Mouse (Mus musculus) adrenal gland, postnatal 4 days (tissue): Measurements from ENCODE around the gene Abhd12. TPM values are rescaled to one million over a fixed set of nuclear protein-coding genes. Genes with fewer than 3 reads are reported as not detected.

Experiments
- DNase-seq, 2 experiments: peaks; one replicate each; pipeline ENCODE4 v3.0.0; 2021 to 2022; ENCODE audit warnings: low spot score in 2 of 2, mixed read lengths in 2 of 2
- total RNA-seq, 2 experiments: library from RNA; stranded (reverse); gene quantifications; 2 replicates each; pipeline ENCODE4 v1.2.3; 2021

Abhd12 gene
- total RNA-seq, 2 experiments from 2014 or later = 52.0 to 52.8 TPM

DNA sequence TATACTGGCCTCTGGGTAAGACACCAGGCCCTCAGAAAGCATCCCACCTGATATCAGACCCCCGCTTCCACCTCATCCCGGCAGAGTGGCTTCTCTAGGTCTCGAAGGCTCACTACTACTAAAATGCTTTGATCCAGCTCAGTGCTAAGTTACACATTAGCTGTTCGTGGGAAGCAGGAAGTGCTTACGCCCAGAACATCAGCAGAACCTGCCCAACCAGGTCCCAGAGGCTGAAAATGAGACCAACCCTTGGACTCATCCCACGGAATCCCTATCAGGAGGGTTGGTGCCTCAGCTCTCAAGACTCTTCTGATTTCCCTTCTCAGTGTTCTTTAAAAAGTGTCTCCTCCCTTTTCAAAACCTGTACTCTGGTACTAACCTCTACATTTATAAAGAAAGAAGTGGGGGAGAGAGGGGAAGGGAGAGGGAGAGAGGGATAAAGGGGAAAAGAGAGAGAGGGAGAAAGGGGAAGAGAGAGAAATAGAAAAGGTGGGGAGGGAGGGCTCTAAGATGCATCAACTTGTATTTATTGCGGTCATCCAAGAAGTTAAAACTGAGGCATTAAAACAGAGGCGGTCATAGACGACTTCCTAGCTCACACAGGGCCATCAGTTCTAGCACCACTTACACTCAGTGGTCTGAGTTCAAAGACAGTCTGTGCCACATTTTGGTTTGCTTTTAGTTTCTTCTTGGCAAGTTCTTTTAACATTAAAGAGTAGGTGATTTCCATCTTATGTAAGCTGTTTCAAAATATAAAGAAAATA is 45.6 kb downstream of the Abhd12 start:
- DNase-seq = no peak

DNA sequence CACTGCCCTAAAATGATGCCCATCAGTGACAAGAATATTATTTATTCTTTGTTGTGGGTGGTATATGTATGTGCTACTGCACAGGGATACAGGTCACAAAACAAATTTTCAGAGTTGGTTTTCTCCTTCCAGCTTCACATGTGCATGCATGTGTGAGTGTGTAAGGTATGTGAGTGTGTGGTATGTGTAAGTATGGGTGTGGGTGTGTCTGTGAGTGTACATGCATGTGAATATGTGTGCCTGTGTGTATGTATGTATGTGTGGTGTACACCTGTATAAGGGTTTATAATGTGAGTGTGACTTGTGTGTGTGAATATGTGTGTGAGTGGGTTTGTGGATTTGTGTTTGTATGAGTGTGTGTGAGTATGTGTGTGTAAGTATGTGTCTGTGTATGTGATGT is 49.4 kb downstream of the Abhd12 start:
- no peak for DNase-seq

DNA sequence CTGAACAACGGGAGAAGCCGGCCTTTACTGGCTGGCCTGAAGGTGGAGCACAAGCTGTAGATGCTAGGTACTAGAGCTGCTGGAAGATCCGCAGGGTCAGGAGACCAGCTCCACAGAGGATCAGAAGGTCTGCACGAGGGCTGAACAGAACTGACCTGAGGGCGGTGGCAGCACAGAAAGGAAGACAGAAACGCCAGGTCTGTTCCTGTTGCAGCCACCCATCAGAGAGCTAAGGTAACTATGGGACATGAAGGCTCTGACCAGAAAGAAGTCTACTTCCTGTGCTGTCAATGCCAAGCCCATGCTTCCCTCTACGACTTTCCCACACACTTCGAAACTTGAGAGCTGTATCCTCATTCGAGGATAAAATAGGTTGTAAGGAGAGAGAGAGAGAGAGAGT is 53.3 kb downstream of the Abhd12 start:
- no peak for DNase-seq

DNA sequence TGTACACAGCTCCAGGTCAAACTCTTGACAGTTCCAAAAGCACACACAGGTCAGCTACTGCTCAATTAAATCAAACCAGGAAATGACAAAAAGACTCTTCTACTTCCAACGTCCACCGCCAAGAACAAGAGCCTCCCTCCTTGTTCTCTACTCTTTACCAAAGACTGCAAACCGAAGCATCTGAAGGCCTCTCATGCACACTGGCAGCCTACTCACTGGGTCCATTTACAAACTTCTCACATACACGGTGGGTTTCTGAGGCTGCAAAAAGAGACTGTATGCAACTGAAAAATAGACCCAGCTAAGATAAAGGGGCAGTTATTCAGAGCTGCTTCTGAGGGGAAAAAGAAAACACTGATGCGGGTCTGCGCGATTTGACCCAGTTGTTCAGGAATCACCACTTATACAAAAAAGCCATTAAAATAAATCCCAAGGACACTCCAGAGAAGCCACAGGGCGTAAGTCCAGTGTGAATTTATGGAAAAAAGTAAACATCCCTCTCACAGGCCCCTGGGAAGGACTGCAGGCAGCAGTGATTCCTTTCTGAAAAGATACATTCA is 57.0 kb downstream of the Abhd12 start:
- DNase-seq = no peak

DNA sequence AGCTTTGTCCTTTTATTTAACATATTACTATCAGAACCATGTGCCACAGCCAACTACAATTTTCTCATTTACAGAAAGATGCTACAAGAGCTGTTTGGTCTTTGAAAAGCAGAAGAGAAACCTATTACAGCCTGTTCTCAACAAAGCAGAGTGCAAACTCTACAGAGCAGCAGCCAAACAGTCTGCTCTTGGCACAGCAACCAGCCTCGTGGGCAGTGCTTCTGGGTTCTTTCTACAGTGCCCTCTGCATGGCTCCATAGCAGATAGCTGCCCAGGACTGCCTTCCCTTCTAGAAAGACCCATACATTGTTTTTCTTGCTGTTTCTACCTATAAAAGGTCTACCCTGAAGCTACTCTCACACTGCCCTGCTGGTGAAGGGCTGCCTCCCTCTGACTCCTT is 59.7 kb downstream of the Abhd12 start:
- no peak for DNase-seq

DNA sequence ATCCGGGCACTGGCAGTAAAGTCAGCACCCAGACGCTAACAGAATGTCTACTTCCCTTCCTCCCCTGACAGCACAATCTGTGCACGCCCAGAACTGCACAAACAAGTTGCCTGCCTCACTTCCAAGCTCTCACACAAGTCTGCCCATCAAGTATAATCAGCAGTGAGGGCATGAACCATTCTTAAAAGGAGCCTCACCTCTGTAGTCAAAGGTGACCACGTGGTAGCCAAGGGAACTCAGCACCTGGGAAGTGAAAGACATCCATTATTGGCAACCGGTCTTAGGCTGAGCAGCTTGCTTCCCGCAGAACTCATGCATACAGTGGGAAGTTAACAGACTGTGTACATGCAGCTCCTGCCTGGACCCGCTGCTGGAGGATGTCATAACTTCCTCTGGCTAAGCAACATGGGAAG is 62.5 kb downstream of the Abhd12 start:
- no peak for DNase-seq

DNA sequence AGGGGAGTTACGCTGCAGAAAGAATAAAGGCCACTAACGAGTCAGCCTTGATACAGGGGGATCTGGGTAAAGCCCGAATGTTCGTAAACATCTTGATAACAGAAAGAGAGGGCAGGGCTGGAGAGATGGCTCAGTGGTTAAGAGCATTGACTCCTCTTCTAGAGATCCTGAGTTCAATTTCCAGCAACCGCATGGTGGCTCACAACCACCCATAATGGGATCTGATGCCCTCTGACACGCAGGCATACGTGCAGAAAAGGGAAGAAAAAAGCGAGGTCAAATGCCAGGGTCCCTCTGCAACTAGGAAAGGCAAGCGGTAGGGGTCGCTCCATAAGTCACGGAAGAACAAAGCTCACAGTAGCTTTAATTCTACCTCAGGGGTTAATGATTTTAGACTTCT is 63.4 kb downstream of the Abhd12 start:
- no peak for DNase-seq

DNA sequence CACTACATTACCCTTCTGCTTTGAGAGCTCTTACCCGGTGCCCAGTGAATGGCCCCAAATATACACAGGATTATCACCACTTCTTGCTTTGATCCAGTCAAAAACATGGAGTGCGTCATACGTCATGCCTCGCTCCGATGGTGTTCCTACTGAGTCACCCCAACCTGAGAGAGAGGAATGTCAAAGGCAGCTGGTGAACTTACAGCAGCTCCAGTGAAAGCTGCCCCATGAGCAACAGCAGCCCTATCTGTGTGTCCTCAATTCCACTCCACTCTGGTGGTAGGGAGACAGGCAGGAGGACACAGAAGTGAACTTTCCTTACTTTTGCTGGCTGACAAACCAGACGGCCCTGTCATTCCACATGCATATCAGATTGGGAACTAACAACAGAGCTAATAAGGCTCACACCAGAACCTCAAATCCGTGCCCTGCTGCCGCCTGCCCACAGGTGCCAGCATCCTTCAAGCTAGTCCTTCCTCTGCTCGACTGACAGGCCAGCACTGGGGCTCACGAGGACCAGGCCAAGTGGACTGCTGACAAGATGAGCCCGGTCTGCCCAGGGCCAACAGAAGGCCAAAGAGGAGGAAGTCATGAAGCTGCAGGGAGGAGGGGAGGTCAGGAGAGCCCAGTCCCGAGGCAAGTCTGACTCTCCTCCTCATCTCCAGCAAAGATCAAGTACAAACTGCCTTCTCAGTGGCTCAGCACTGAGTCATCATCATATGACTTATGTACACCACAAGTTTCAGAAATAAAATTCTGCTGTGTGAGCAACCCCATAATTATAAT is 64.7 kb downstream of the Abhd12 start:
- no peak for DNase-seq

DNA sequence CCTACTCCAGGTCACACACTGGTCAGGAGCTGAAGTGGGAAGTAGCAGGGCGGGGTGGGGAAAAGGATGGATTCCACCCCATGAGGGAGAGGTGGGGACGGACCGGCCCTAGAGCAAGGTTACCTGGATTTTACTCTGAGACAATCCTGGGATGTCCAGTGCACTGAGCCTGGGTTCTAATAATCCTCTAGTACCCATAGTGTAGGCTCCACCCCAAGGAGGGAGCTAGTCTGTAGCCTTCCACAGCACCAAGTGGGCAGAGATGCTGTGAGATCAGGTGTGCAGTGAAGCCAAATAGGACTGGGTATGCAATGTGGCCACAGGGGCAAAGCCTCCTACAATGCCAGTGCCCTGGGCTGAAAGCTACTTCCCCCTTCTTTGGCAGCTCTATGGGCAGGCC is 66.8 kb downstream of the Abhd12 start:
- DNase-seq = no peak

DNA sequence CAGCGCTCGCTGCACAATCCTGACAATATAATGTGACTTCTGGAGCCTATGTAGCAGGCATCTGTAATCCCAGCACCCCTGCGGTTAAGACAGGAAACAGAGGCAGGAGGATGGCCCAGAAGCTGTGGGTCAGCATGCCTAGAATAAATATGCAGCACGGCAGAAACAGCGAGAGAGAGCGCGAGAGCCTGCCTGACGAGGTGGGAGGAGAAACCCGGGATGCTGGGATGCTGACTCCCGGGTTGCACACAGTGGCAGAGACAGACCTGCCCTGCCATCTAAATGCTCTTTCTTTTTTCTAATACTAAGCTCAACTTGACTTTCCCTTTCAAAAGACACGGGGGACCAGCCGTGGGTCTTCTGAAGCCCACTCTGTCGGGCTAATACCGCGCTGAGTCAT is 67.6 kb downstream of the Abhd12 start:
- DNase-seq = no peak

DNA sequence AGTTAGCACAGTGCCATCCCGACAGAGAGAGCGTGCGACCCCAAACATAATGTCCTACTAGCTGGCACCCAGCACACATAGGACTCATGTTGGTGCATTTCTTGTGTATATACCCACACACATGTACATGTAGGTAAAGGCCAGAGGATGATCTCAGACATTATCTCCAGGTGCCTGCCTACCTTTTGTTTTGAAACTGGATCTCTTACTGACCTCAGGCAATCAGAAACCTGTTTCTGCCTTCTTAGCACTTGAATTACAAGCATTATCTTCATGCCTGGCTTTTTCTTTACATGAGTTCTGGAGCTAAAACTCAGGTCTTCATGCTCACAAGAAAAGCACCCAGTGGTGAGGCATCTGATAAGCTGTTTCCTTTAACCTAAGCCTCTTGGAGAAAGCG is 68.6 kb downstream of the Abhd12 start:
- no peak for DNase-seq

DNA sequence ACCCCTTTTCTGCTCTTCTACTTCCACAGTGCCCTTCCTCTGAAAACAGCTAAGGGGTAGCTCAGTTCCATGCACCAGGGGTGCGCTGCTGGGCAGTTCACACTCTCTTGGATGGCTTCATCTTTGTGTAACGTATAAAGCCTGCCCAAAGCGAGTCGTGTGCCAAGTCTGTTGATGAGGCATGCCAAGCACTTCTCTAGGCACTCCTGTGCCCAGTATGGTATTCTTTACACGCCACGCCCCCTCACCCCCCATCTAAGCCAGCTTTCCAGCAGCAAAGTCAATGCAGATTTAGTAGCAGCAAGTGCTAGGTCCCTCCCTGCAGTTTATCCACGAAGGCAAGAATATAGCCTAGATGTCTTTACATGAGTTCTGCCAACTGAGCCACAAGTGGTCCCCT is 69.9 kb downstream of the Abhd12 start:
- DNase-seq = no peak

DNA sequence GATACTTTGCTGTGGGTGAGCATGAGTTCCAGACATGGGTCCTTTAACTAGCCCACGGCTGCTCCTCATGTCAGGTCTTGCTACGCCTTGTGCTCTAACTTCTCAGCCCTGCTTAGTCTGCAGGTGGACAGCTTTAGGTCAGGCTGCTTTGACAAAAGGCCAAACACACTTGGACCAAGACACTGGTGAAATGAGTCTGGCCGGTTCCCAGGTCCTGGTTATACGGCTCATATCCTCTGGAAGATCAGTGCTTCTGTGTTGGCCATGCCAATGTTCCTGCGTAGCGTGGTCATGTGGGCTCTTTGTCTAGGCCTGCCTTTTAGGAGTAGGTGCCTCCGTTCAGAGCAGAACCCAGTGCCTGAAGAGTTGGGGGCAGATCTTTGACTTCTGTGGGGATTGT is 72.5 kb downstream of the Abhd12 start:
- no peak for DNase-seq

DNA sequence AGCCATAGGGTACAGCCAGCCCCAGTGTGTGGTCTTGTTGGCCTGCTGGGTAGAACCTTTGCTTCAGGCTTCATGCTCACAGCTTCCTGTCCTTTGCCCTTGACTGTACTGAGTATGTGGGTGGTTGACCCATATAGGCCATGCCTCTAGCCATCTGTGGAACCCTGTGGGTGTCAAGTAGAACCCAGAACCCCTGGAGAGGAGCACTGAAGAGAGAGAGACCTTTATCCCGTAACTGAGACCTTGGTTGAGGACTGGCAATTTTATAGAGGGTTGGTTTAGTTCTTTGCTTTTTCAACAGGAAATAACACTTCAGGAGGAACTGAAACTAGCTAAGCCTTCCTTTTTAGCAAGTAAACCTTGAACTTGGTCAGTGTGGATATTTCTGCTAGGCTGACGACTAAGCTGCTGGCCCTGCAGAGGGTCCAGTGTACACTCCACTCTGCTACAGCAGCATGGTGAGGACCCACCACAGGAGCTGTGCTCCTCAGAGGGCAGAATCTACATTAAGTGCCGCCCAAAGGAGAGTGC is 73.6 kb downstream of the Abhd12 start:
- no peak for DNase-seq

DNA sequence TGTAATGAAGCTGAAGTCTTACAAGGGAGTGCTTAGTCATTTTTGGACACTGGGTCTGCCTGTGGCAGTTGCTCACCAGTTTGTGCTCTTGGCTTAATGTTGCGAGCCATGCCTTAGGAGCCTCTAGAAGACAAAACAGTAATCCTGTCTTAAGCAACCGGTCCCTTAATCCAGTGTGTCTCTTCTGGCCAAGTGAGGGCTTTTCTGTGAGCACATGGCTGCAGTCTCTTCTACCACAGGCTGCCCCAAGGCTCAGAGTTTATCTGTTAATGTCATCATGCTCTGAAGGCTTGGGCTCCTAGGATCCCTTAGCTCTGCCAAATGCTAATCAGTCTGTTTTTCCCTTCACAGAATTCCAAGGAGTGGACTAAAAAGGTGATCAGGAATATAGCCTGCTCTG is 74.5 kb downstream of the Abhd12 start:
- no peak for DNase-seq

DNA sequence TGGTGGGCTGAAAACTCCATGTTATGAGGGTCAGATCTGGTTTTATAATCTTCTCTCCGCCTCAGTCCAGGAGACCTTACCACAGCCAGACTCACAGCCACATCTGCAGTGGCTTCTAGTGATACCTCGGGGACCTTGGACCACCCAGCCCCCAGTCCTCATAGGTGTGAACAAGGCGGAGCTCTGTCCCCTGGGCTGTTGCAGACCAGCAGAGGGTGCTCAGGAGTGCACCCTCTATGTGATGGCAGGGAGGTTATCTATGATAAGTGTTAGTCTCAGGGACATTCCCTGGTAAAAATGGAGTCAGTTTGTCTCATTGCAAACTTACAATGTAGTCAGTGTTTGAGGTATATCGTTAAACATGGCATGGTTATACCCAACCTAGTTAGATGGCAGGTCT is 75.9 kb downstream of the Abhd12 start:
- DNase-seq = no peak

DNA sequence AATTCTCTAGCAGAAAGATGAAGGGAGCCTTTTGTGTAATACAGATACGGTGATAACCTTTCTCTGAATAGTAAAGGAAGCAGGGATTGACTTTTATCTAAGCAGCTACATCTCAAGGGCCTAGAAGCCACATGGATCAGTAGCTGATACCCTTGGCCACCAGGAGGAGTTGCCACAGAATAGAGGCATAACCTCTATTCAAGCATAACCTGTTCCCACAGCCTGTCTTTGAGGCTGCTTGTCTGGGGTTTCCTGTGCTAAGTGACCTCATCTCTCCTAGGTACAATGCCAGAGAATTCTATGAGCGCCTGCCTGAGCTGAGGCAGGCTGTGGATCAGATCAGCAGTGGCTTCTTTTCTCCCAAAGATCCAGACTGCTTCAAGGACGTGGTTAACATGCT is 76.4 kb downstream of the Abhd12 start:
- no peak for DNase-seq

DNA sequence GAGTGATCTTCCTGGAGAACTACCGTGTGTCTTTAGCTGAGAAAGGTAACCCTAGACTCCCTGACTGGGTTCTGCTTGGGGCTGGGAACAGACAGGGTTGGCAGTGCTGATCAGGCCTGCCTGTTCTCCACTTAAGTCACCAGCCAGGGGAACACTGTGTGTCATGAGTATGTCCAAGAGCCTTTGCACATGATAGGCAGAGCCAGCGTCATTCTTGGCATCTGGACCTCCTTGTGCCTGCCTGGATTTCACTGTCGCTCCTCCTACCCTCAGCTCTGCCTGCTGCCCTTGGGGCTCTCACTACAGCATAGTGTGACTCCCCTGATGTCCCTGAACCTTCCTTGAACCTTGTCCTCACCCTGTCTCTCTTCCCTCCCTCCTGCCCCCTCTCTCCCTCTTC is 78.1 kb downstream of the Abhd12 start:
- no peak for DNase-seq

DNA sequence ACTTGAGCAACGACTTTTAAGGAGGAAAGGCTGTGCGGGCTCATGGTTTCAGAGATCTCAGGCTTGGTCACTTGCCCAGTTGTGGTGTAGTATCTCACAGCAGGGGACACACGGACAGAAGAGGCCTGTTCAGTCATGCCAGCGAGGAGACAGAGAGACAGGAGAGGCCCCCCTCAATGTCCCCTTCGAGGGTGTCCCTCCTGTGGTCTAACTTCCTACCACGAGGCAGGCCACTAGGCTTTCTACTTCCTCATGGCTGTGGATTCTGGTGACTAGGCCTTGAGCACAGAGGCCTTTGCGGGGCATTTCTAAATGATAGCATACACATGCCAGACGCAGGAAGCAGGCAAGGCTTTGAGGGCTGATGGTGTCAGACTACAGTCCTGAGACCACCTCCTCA is 81.6 kb downstream of the Abhd12 start:
- no peak for DNase-seq

DNA sequence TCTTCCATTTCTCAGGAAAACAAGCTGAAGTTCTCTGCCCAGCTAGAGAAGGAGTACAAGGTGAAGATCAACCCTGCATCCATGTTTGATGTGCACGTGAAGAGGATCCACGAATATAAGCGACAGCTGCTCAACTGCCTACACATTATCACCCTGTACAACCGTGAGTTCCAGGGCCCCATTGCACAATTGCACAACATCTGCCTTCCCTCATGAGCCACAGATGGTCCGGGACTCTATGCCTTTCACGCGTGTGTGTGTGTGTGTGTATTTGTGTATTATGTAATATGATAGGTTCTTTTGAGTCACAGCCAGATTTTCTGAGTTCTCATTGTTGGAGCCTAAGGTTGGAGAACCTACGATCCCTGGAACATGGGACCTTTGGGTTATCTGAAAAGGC is 83.8 kb downstream of the Abhd12 start:
- no peak for DNase-seq

DNA sequence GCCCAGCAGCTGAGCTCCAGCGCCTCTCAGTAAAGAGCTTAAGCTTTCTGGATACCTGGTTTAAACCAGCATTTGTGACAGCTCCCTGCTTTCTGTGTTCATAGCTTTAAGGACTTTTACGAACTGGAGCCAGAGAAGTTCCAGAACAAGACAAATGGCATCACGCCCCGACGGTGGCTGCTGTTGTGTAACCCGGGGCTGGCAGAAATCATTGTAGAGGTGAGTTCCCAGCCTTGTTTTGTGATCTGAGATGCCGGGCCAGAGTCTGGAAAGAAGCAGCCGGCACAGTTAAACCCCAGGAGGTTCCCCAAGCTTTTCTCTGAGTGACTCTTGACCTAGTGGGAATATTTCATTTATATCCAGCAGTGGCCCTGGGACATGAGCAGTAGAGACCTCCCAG is 85.8 kb downstream of the Abhd12 start:
- no peak for DNase-seq

DNA sequence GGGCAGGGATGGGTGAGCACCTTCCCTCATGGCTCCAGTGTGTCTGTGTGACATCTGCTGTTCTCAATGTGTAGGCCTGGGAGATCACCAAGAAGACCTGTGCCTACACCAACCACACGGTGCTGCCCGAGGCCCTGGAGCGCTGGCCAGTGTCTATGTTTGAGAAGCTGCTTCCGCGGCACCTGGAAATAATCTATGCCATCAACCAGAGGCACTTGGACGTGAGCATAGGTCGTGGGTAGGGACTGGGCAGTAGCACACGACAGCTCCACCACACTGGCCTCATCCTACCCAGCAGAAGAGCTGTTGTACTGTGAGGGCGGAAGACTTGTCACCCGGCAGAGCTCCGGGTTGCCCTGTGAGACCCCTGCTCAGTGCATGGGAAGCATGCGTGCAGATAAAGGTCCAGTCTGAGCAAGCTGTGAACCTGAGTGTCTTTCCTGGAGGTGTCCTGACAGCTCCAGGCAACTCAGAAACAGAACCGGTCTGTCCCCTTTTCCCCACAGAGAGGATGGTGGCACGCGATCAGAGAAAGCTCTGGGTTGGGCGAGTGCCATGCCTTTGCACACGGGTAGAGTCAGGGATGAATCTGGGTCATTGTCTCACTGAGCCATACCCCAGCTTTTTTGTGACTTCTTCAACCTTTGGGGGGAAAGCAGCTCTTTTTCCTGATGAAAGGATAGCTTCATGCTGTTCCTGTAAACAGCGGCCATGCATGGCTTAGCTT is 87.7 kb downstream of the Abhd12 start:
- no peak for DNase-seq
